Mouse (Mus musculus) heart, postnatal 0 days (tissue): ENCODE results near the gene Nckap5.

Experiments used
- CTCF ChIP-seq: IDR thresholded peaks from 2 replicates; pipeline ENCODE4 v1.5.1; 2016; ENCODE audit warnings: antibody characterized with exemption, control low read depth, low read depth
- EP300 ChIP-seq: IDR thresholded peaks from 2 replicates; pipeline ENCODE4 v1.6.1; 2016; ENCODE audit warnings: antibody characterized with exemption, low read depth

GRCm38 (mm10) chr1:126829031-126829430, 1.6 kb downstream of the Nckap5 start:
- TF ChIP-seq CTCF (no peak), EP300 (no peak)
